In the genomic region with DNA sequence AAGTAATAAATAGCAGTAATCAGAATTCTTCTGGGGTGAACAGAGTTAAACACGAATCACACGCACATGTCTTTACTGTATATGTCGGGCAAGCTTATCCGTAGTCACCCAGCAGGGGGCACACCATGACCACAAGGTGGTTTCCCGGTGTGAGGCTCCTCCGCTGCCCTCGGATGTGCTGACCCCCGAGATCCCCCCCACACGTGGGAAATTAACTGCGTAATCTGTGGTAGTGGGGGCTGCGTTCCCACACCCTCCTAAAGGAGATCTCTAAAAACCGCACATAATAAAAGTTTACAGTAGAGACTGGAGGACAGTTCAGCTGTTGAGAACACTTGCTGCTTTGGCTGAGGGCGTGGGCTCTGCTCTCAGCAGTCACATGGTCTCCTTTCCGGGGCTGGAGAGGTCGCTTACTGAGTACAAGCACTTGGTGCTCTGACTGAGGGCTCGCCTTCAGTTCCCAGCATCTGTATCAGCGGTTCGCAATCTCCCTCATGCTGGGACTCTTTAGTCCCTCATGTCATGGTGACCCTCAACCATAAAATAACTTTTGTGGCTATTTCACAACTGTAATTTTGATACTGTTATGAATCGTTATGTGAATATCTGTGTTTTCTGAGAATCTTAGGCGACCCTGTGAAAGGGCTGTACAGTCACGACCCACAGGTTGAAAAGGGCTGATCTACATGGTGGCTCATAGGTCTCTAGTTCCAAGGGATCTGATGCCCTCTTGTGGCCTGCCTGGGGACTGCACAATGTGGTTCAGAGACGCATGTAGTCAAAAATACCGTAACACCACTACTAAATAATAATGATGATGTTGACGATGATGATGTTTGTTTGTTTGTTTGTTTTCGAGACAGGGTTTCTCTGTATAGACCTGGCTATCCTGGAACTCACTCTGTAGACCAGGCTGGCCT, we compare ENCODE assay signal across 1 mouse cellular context.
A peak's percentile ranks its signal among the peaks of the same experiment; 100 is the strongest.
TF ChIP-seq lines count a peak whose summit lies in the region.

No protein-coding gene starts in this region.

TF ChIP-seq in CH12.LX, 34 proteins besides CTCF, POLR2A, EP300 and RAD21 (continued from another document):
- TF ChIP-seq ZNF384 (IDR thresholded peaks at IDR 0.05; ENCODE audit: low read depth, low read length) (no peak), SMC3 (IDR thresholded peaks at IDR 0.05; ENCODE audit: low read depth, low read length) (peak; percentile 75), USF1 (IDR thresholded peaks at IDR 0.05; ENCODE audit: low read depth, low read length) (peak; percentile 63), HCFC1 (IDR thresholded peaks at IDR 0.05; ENCODE audit: low read depth, low read length) (no peak), IRF4 (IDR thresholded peaks at IDR 0.05; ENCODE audit: low read depth, low read length) (0 out of 2 replicates have a peak, but pooled peaks have one; percentile 19), SIN3A (IDR thresholded peaks at IDR 0.05; ENCODE audit: low read length) (no peak; the same call in 1 of the 2 replicates), POLR2AphosphoS2 (IDR thresholded peaks at IDR 0.05; ENCODE audit: low read depth, low read length) (no peak), USF2 (conservative IDR thresholded peaks at IDR 0.05; ENCODE audit: low read depth, low read length) (peak; percentile 58), PAX5 (IDR thresholded peaks at IDR 0.05; ENCODE audit: low read length) (no peak), BHLHE40 (IDR thresholded peaks at IDR 0.05; ENCODE audit: low read depth, low read length) (peak; percentile 58)
